22 mouse cellular contexts compared by ENCODE assay signal in genomic region chr19:10334467-10334866, GRCm38 (mm10). TPM values are rescaled to one million over a fixed set of nuclear protein-coding genes. Genes with fewer than 3 reads are reported as not detected.
"Had no signal": no experiment of that assay in that cellular context is flagged by ENCODE, and none has a peak within 500 bp of the region (broad histone marks: within the 10 kb centered on the region; RNA-seq: fewer than 3 reads in every experiment).

No protein-coding gene starts in this region.

- ATAC-seq: intestine, postnatal 0 days; liver, postnatal 0 days; lung, postnatal 0 days had no signal

- H3K9ac ChIP-seq: limb, embryonic 12.5 days; limb, embryonic 15.5 days; liver, embryonic 14.5 days; liver, postnatal 0 days; lung, embryonic 14.5 days; midbrain, embryonic 15.5 days; neural tube, embryonic 12.5 days; stomach, embryonic 15.5 days had no signal

- H3K4me1 ChIP-seq: limb, embryonic 12.5 days; limb, embryonic 15.5 days; stomach, embryonic 15.5 days had no signal

- H3K9me3 ChIP-seq: limb, embryonic 12.5 days; limb, embryonic 15.5 days; midbrain, embryonic 12.5 days; midbrain, embryonic 15.5 days; neural tube, embryonic 12.5 days; stomach, embryonic 15.5 days had no signal

- DNase-seq: kidney, adult 2 months; kidney, postnatal 25 days; left cerebral cortex, postnatal 4 days; liver, postnatal 0 days; lung, embryonic 14.5 days; right cerebral cortex, adult 18-20 months; right cerebral cortex, postnatal 14 days; spleen, adult 18-20 months; thymus, postnatal 25 days had no signal

- H3K4me3 ChIP-seq: limb, embryonic 12.5 days; limb, embryonic 15.5 days; midbrain, embryonic 12.5 days; midbrain, embryonic 15.5 days; neural tube, embryonic 12.5 days; stomach, embryonic 15.5 days had no signal

- H3K4me2 ChIP-seq: limb, embryonic 12.5 days; limb, embryonic 15.5 days; liver, embryonic 11.5 days; lung, embryonic 14.5 days; midbrain, embryonic 12.5 days; midbrain, embryonic 15.5 days; neural tube, embryonic 12.5 days; stomach, embryonic 15.5 days had no signal

- H3K36me3 ChIP-seq: limb, embryonic 12.5 days; limb, embryonic 15.5 days; midbrain, embryonic 12.5 days; midbrain, embryonic 15.5 days; neural tube, embryonic 12.5 days; stomach, embryonic 15.5 days had no signal

- H3K27me3 ChIP-seq: stomach, embryonic 15.5 days had no signal

- H3K27ac ChIP-seq: kidney, postnatal 0 days; limb, embryonic 12.5 days; limb, embryonic 15.5 days; liver, embryonic 14.5 days; macrophage; midbrain, embryonic 12.5 days; midbrain, embryonic 15.5 days; neural tube, embryonic 12.5 days; stomach, embryonic 15.5 days had no signal

RNA-seq across cellular contexts. Expression of gene Dagla, which starts 29.8 kb away (rescaled TPM):
- total RNA-seq: megakaryocyte, adult 5-6 weeks had no signal

RNA-seq across cellular contexts. Expression of gene Syt7, which starts 54.4 kb away (rescaled TPM):
- total RNA-seq: megakaryocyte, adult 5-6 weeks had no signal
- polyA plus RNA-seq: macrophage had no signal
